Mouse (Mus musculus) embryonic fibroblast, embryonic 13.5 days (primary cell): Measurements from ENCODE around the gene Gm3893. TPM values are rescaled to one million over a fixed set of nuclear protein-coding genes. Genes with fewer than 3 reads are reported as not detected.
"Not testable (repeated sequence)": the region's sequence is repeated elsewhere in the genome, so short reads cannot be mapped to it uniquely, and the experiment has no call there.

Source experiments
- H3K27ac ChIP-seq: 2 replicates; pipeline ENCODE4 v1.5.1; 2012; ENCODE audit warnings: low read length, control low read depth, inconsistent platforms; ENCODE audit not compliant: insufficient read depth
- H3K4me1 ChIP-seq: 2 replicates; pipeline ENCODE4 v1.6.1; 2011; ENCODE audit warnings: low read length; ENCODE audit not compliant: control insufficient read depth, insufficient read depth
- H3K4me3 ChIP-seq: 2 replicates; pipeline ENCODE4 v1.5.1; 2011; ENCODE audit warnings: mild to moderate bottlenecking, control low read depth, low read length; ENCODE audit not compliant: insufficient read depth
- polyA plus RNA-seq: library from polyadenylated mRNA; stranded (reverse); fragments of >200 nt; gene quantifications from 2 replicates; pipeline ENCODE4 v1.2.4, GENCODE M21; 2011; ENCODE audit warnings: low read depth; ENCODE audit not compliant: missing spikeins, insufficient read length

The Gm3893 gene
- not detected in 2 replicates for polyA plus RNA-seq

- not testable (repeated sequence) for H3K4me1 ChIP-seq, H3K4me3 ChIP-seq, H3K27ac ChIP-seq
Observed at GRCm38 (mm10) chr4:42090907-42091306, at the start of gene Gm3893. Gm3893 (plus strand) TSS chr4:42091207.

GRCm38 (mm10) chr4:42114517-42114916, 23.5 kb downstream of the Gm3893 start, which contains the start of gene Gm13304:
Gm13304 (plus strand) TSS chr4:42114817.
- not testable (repeated sequence) for H3K27ac ChIP-seq, H3K4me1 ChIP-seq, H3K4me3 ChIP-seq

Other genes starting within 250 kb of the Gm3893 start
- not detected in 2 replicates for gene Gm21541, start 187.6 kb upstream of the Gm3893 start, polyA plus RNA-seq
- 1.1 and 1.6 TPM in 2 replicates for gene Gm20878, start 149.6 kb upstream of the Gm3893 start, polyA plus RNA-seq
- gene Fam205a4, start 125.1 kb upstream of the Gm3893 start, polyA plus RNA-seq: 0.21 TPM in 1 of 2 replicates, not detected in the other
- not detected in 2 replicates for gene Gm21093, start 56.5 kb upstream of the Gm3893 start, polyA plus RNA-seq
- gene Gm13304, start 23.6 kb downstream of the Gm3893 start, polyA plus RNA-seq: not detected in 2 replicates
- not detected in 2 replicates for gene Gm13306, start 62.2 kb downstream of the Gm3893 start, polyA plus RNA-seq
- not detected in 2 replicates for gene Gm13305, start 77.4 kb downstream of the Gm3893 start, polyA plus RNA-seq
- not detected in 2 replicates for gene Gm10600, start 149.4 kb downstream of the Gm3893 start, polyA plus RNA-seq
- not detected in 2 replicates for gene Ccl21b, start 164.6 kb downstream of the Gm3893 start, polyA plus RNA-seq
- gene Gm21953, start 203.1 kb downstream of the Gm3893 start, polyA plus RNA-seq: not detected in 2 replicates
- not detected in 2 replicates for gene Fam205a3, start 227.1 kb downstream of the Gm3893 start, polyA plus RNA-seq